ENCODE assay signal across 8 mouse cellular contexts in genomic region chr9:121858153-121858488, GRCm38 (mm10). TPM values are rescaled to one million over a fixed set of nuclear protein-coding genes. Genes with fewer than 3 reads are reported as not detected.
DNase-seq lines count a peak whose midpoint lies in the region; ATAC-seq and TF ChIP-seq lines count a peak whose summit lies in the region.

TSS of gene Higd1a (minus strand) at chr9:121858362.

- ATAC-seq in limb, embryonic 13.5 days (ENCODE audit: low FRiP score, low read depth) = no peak
- no peak for ATAC-seq in stomach, embryonic 14.5 days (ENCODE audit: insufficient number of reproducible peaks, insufficient read depth, low FRiP score, low read depth)

- H3K36me3 ChIP-seq in spleen, adult 2 months (ENCODE audit: control insufficient read depth, insufficient read depth, low read length) = no peaks in the 10 kb centered on the region
- H3K36me3 ChIP-seq in limb, embryonic 13.5 days = no peaks in the 10 kb centered on the region; the same call in 1 of the 2 replicates
- H3K36me3 ChIP-seq in stomach, embryonic 14.5 days (ENCODE audit: control insufficient read depth, insufficient read depth, low read length) = no peaks in the 10 kb centered on the region

- TF ChIP-seq CTCF in spleen, adult 2 months (IDR thresholded peaks at IDR 0.05; ENCODE audit: extremely low read depth, insufficient read depth, insufficient read length, insufficient replicate concordance) = no peak
- TF ChIP-seq CTCF in embryonic fibroblast, embryonic 13.5 days (IDR thresholded peaks at IDR 0.05; ENCODE audit: borderline replicate concordance, insufficient read depth, low read length) = no peak

- H3K27me3 ChIP-seq in spleen, adult 2 months (ENCODE audit: control insufficient read depth, insufficient read depth, low read length) = no peaks in the 10 kb centered on the region
- H3K27me3 ChIP-seq in limb, embryonic 13.5 days = no peaks in the 10 kb centered on the region
- H3K27me3 ChIP-seq in stomach, embryonic 14.5 days (ENCODE audit: control insufficient read depth, insufficient read depth, low read length) = no peaks in the 10 kb centered on the region

- 2% methylated on average over 6 of the region's 6 CpGs for WGBS in spleen, adult 2 months
- 17% methylated on average over 6 of the region's 6 CpGs for WGBS in limb, embryonic 13.5 days
- WGBS in stomach, embryonic 14.5 days = 6% methylated on average over 6 of the region's 6 CpGs

- peak within 1 kb of the TSS; percentile 85 for H3K4me3 ChIP-seq in spleen, adult 2 months (ENCODE audit: extremely low read depth, insufficient read depth, insufficient read length)
- H3K4me3 ChIP-seq in embryonic fibroblast, embryonic 13.5 days (ENCODE audit: insufficient read depth, low read length) = peak within 1 kb of the TSS; percentile 69
- H3K4me3 ChIP-seq in limb, embryonic 13.5 days = peak within 1 kb of the TSS; percentile 80
- H3K4me3 ChIP-seq in stomach, embryonic 14.5 days (ENCODE audit: low read depth, low read length) = peak within 1 kb of the TSS; percentile 65

- no peak for TF ChIP-seq POLR2A in spleen, adult 2 months (IDR thresholded peaks at IDR 0.05; ENCODE audit: low read depth, low read length)
- TF ChIP-seq POLR2A in embryonic fibroblast, embryonic 13.5 days (IDR thresholded peaks at IDR 0.05; ENCODE audit: low read depth, low read length) = no peak

- peak within 1 kb of the TSS; percentile 93 for H3K9ac ChIP-seq in limb, embryonic 13.5 days
- peak within 1 kb of the TSS; percentile 67 for H3K9ac ChIP-seq in stomach, embryonic 14.5 days (replicated peaks; ENCODE audit: low read depth, low read length)

- peaks cover 3% of the 10 kb centered on the region; the same call in 1 of the 2 replicates for H3K4me1 ChIP-seq in spleen, adult 2 months (ENCODE audit: control insufficient read depth, insufficient read depth, insufficient read length)
- H3K4me1 ChIP-seq in embryonic fibroblast, embryonic 13.5 days (ENCODE audit: control insufficient read depth, insufficient read depth, low read length) = no peaks in the 10 kb centered on the region
- peaks cover 15% of the 10 kb centered on the region for H3K4me1 ChIP-seq in limb, embryonic 13.5 days
- H3K4me1 ChIP-seq in stomach, embryonic 14.5 days (ENCODE audit: control insufficient read depth, insufficient read depth, low read length) = peaks cover 6% of the 10 kb centered on the region; the same call in 1 of the 2 replicates

- no peak for DNase-seq in spleen, adult 2 months (ENCODE audit: low read depth in 1 of 2, low spot score in 2 of 2)
- no peak for DNase-seq in spleen, postnatal 36 days (ENCODE audit: low spot score in 2 of 2)
- DNase-seq in heart, postnatal 25 days (ENCODE audit: low spot score) = no peak
- no peak for DNase-seq in right cerebral cortex, postnatal 36 days (ENCODE audit: low spot score in 2 of 2)
- DNase-seq in thymus, postnatal 14 days = no peak

- peak within 1 kb of the TSS; percentile 99 for H3K27ac ChIP-seq in spleen, adult 2 months (ENCODE audit: insufficient read depth, low read length)
- peak within 1 kb of the TSS; percentile 96 for H3K27ac ChIP-seq in embryonic fibroblast, embryonic 13.5 days (ENCODE audit: insufficient read depth, low read length)
- peak within 1 kb of the TSS; percentile 94 for H3K27ac ChIP-seq in limb, embryonic 13.5 days
- H3K27ac ChIP-seq in stomach, embryonic 14.5 days (ENCODE audit: low read length) = peak within 1 kb of the TSS; percentile 97

- intact Hi-C loops in heart, postnatal 25 days (cut with DNase I) = no loop called here

- H3K4me2 ChIP-seq in limb, embryonic 13.5 days (replicated peaks) = peak within 1 kb of the TSS; percentile 90
- peak within 1 kb of the TSS; percentile 78 for H3K4me2 ChIP-seq in stomach, embryonic 14.5 days (replicated peaks; ENCODE audit: low read depth, low read length)

- no peaks in the 10 kb centered on the region for H3K9me3 ChIP-seq in limb, embryonic 13.5 days
- H3K9me3 ChIP-seq in stomach, embryonic 14.5 days (ENCODE audit: control insufficient read depth, low read depth, low read length) = no peaks in the 10 kb centered on the region

RNA-seq across cellular contexts. Expression of gene Higd1a, which starts in this region (rescaled TPM):
- 3.4 and 4.1 TPM in 2 replicates for polyA plus RNA-seq in spleen, adult 2 months (2012; rRNA removed)
- 96.1 and 101 TPM in 2 replicates for polyA plus RNA-seq in embryonic fibroblast, embryonic 13.5 days (2011; ENCODE audit: insufficient read length, low read depth, missing spikeins)
- 100 to 1,000 TPM; 208 to 239 TPM for total RNA-seq in heart, postnatal 25 days (2021)
- polyA plus RNA-seq in limb, embryonic 13.5 days (2015; fragmentation: Nextera tagmentation; extraction: Ambion mirVana) = 192 and 196 TPM in 2 replicates
- 289 and 309 TPM in 2 replicates for polyA plus RNA-seq in stomach, embryonic 14.5 days (2014; fragmentation: Nextera tagmentation; extraction: Ambion mirVana)

Comparison
In these comparisons a context has a peak if more than half of its experiments do, and no peak if none do; other contexts are left out.
1. RNA of gene Higd1a (polyA plus RNA-seq): 289 to 309 TPM in stomach, embryonic 14.5 days, 192 to 196 TPM in limb, embryonic 13.5 days and 96.1 to 101 TPM in embryonic fibroblast, embryonic 13.5 days; 3.4 to 4.1 TPM in spleen, adult 2 months; every median in the first group is over 10 times any median in the second.
2. Peak in every context shown above with its lines, with median percentiles within 50 percentile points of each other: H3K27ac ChIP-seq and H3K4me3 ChIP-seq.